Mouse (Mus musculus) T-helper 2 cell (primary cell): ENCODE data around the gene Tril.

Source experiments
- in situ Hi-C: fragments of 300-600 bp; cut with MboI, MseI; formaldehyde crosslinking; loops from one replicate; pipeline ENCODE4 v1.15.1; 2025; ENCODE audit warnings: high pct_unique_total_duplicates

Gene Tril

GRCm38 (mm10) chr6:53820486-53820985 lies at the start of gene Tril:
TSS of gene Tril (minus strand) at chr6:53820830.
- in situ Hi-C loops, result no loop called here

- in situ Hi-C loops, result loop anchor here (25.0 kb wide), 1 partner anchor 1599 kb away; the partner anchor contains the start of gene Adcyap1r1
Observed at GRCm38 (mm10) chr6:53863011-53863410, 42.4 kb upstream of the Tril start.

GRCm38 (mm10) chr6:53859106-53859505 lies 38.5 kb upstream of the Tril start:
- in situ Hi-C loops, result loop anchor here (25.0 kb wide), 1 partner anchor 1603 kb away; the partner anchor contains the start of gene Adcyap1r1

- in situ Hi-C loops, result loop anchor here (25.0 kb wide), 1 partner anchor 1604 kb away; the partner anchor contains the start of gene Adcyap1r1
Observed at GRCm38 (mm10) chr6:53857822-53858221, 37.2 kb upstream of the Tril start.

- in situ Hi-C loops, result loop anchor here (25.0 kb wide), 1 partner anchor 1606 kb away; the partner anchor contains the start of gene Adcyap1r1
Observed at GRCm38 (mm10) chr6:53856775-53857174, 36.1 kb upstream of the Tril start.

GRCm38 (mm10) chr6:53854971-53855856 lies 34.6 kb upstream of the Tril start:
- in situ Hi-C loops, result loop anchor here (25.0 kb wide), 1 partner anchor 1607 kb away; the partner anchor contains the start of gene Adcyap1r1

- in situ Hi-C loops, result loop anchor here (25.0 kb wide), 1 partner anchor 1608 kb away; the partner anchor contains the start of gene Adcyap1r1
Observed at GRCm38 (mm10) chr6:53854226-53854625, 33.6 kb upstream of the Tril start.

GRCm38 (mm10) chr6:53853546-53853945 lies 32.9 kb upstream of the Tril start:
- in situ Hi-C loops, result loop anchor here (25.0 kb wide), 1 partner anchor 1609 kb away; the partner anchor contains the start of gene Adcyap1r1

GRCm38 (mm10) chr6:53844626-53845025 lies 24.0 kb upstream of the Tril start:
- in situ Hi-C loops, result no loop called here

GRCm38 (mm10) chr6:53825213-53825612 lies 4.6 kb upstream of the Tril start:
- in situ Hi-C loops, result no loop called here

- in situ Hi-C loops, result no loop called here
Observed at GRCm38 (mm10) chr6:53821041-53821501, 441 bp upstream of the Tril start.

GRCm38 (mm10) chr6:53819761-53820485 lies 707 bp downstream of the Tril start:
- in situ Hi-C loops, result no loop called here

- in situ Hi-C loops, result no loop called here
Observed at GRCm38 (mm10) chr6:53818732-53819661, 1.6 kb downstream of the Tril start.

GRCm38 (mm10) chr6:53818264-53818731 lies 2.3 kb downstream of the Tril start:
- in situ Hi-C loops, result no loop called here

GRCm38 (mm10) chr6:53817763-53818174 lies 2.9 kb downstream of the Tril start:
- in situ Hi-C loops, result no loop called here

GRCm38 (mm10) chr6:53816661-53817060 lies 4.0 kb downstream of the Tril start:
- in situ Hi-C loops, result no loop called here

GRCm38 (mm10) chr6:53815691-53816090 lies 4.9 kb downstream of the Tril start:
- in situ Hi-C loops, result no loop called here

GRCm38 (mm10) chr6:53814214-53814613 lies 6.4 kb downstream of the Tril start:
- in situ Hi-C loops, result no loop called here

GRCm38 (mm10) chr6:53812242-53812641 lies 8.4 kb downstream of the Tril start:
- in situ Hi-C loops, result no loop called here

GRCm38 (mm10) chr6:53808801-53809200 lies 11.8 kb downstream of the Tril start:
- in situ Hi-C loops, result no loop called here
